6 mouse cellular contexts compared by ENCODE assay signal in genomic region chr10:82908526-82908925, GRCm38 (mm10).
"Had no signal": no experiment of that assay in that cellular context is flagged by ENCODE, and none has a peak within 500 bp of the region (broad histone marks: within the 10 kb centered on the region; RNA-seq: fewer than 3 reads in every experiment).

No protein-coding gene starts in this region.

- H3K27me3 ChIP-seq: kidney, embryonic 15.5 days; midbrain, embryonic 12.5 days had no signal

- H3K4me2 ChIP-seq: midbrain, embryonic 12.5 days had no signal

- H3K27ac ChIP-seq: kidney, embryonic 15.5 days; left cerebral cortex, adult 2 months; liver, embryonic 14.5 days; midbrain, embryonic 12.5 days had no signal

- H3K9me3 ChIP-seq: kidney, embryonic 15.5 days; midbrain, embryonic 12.5 days had no signal

- H3K4me3 ChIP-seq: kidney, embryonic 15.5 days; left cerebral cortex, adult 2 months; midbrain, embryonic 12.5 days had no signal

- DNase-seq: thymus, adult 18-20 months had no signal

- H3K9ac ChIP-seq: kidney, embryonic 15.5 days; liver, embryonic 14.5 days; midbrain, embryonic 12.5 days had no signal

- ATAC-seq: midbrain, embryonic 16.5 days had no signal

- H3K36me3 ChIP-seq: kidney, embryonic 15.5 days; midbrain, embryonic 12.5 days had no signal
